Mouse (Mus musculus): ENCODE measurements at regions not wholly inside any gene's neighbourhood (a gene's known extent, or its start where the extent isn't known, plus 50 kb on each side); places are given as distances from the start of the nearest gene placed in this dataset.

GRCm38 (mm10) chr19:14035371-14035770 is 122.0 kb downstream of the Olfr1505 start:
- no peak for DNase-seq (ENCODE audit: low spot score in 2 of 2)

DNA sequence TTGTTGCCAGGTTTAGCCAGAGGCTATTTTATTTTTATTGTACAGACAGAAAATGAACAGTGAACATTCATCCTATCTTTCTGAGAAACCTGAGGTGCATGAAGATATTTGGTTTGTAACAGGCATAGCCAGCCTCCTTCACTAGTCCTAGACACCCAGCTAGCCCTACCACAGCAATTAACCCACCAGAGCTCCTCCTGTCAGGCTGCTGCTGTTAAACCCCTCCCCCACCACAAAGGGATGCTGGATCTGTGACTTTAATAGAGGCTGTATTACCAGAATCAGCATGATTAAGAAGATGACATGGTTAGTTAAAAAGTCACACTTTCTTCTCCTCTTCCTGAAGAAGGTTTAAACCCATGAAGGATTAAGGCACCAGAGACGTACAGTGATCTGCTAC is 122.5 kb downstream of the Olfr1505 start:
- DNase-seq (ENCODE audit: low spot score in 2 of 2), result no peak

DNA sequence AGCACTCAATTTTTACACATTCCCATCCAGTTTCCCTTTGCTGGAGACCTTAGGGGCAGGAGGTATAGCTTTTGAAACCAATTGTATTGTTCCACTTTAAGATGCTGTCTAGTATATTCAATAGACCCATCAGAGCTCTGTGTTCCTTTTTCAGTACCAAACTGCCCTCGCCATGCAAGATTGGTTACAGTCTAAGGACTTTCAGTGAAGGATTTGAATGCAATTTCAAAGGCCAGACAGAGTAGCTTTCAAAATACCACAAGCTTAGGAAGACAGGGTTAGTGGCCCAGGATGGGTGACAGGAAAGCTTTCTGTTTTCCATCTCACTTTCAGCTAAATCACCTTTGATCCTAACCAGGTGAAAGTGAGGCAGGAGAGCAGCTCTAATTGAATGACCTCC is 123.4 kb downstream of the Olfr1505 start:
- no peak for DNase-seq (ENCODE audit: low spot score in 2 of 2)

- DNase-seq (ENCODE audit: low spot score in 2 of 2), result no peak
Observed at GRCm38 (mm10) chr19:14042753-14043152, 129.4 kb downstream of the Olfr1505 start.

DNA sequence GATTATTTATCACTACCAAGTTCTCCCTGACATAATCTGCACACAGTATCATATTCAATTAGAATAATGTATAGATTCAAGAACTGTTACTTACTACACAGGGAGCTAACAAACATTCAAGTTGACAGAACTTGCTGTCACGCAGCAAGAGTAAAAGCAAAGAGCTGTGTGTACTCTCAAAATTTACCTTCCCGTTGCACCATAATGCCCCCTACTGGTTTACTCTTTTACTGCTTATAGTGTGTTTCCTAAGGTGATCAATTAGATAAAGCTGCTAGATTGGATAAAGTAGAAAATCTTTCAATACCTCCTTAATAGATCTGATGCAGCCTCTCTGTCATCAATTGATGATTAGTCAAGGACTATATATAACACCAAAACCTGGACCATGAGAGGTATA is 132.1 kb downstream of the Olfr1505 start:
- no peak for DNase-seq (ENCODE audit: low spot score in 2 of 2)

DNA sequence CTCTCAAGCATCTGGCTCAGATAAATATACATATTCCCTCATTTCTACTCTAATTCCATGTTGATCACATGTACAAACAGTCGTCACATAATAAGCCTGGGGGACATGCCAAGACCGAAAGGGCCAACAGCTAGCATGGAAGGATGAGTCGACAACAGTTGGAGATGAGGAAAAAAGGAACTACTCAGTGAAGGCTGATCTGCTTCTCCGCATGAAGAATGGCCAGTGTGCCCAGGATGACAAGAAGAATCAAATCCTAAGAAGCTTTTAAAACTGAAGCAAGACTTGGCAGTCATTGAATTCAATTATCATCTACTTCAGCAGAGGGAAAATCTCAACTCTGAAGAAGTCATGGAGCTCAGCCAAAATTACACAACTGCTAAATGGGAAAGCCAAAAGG is 138.7 kb downstream of the Olfr1505 start:
- no peak for DNase-seq (ENCODE audit: low spot score in 2 of 2)

- DNase-seq (ENCODE audit: low spot score in 2 of 2), result no peak
Observed at GRCm38 (mm10) chr19:14080538-14080937, 167.2 kb downstream of the Olfr1505 start.

- no peak for DNase-seq (ENCODE audit: low spot score in 2 of 2)
Observed at GRCm38 (mm10) chr19:14084726-14085125, 171.4 kb downstream of the Olfr1505 start.

- DNase-seq (ENCODE audit: low spot score in 2 of 2), result no peak
Observed at GRCm38 (mm10) chr19:14090106-14090505, 176.8 kb downstream of the Olfr1505 start.

DNA sequence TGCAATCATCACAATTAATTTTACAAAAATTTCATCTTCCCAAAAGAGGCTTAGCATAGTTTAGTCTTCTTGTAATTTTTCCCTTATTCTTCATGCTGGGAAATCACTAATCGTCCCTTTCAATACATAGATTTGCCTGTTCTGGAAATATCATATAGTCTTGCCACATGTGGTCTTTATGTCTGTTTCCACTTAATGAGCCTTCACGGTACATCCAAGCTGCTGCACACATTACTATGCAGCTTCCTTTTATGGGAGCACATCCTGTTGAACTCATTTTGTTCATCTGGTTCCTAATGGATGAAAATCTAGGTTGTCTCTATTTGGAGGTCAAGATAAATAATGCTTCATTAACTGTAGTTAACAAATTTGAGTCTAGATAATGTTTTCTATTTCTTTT is 180.9 kb downstream of the Olfr1505 start:
- no peak for DNase-seq (ENCODE audit: low spot score in 2 of 2)

DNA sequence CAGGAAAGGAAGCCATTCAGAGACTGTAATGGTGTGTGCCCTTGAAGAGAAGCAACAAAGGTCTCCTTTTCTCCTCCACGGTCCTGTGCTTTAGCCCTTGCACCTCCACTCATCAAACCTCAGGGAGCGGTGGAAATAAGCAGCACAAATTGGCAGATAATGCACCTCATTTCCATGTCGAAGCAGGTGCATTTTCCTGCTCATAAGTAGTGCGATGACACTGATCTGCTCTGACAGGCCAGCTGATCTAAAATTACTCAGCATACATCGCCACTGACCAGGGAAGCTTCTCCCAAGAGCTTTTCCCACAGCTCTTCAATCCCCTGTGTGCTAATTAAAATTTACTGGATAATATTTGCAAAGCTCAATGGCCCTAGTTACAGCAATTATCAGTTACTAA is 182.9 kb downstream of the Olfr1505 start:
- DNase-seq (ENCODE audit: low spot score in 2 of 2), result no peak

DNA sequence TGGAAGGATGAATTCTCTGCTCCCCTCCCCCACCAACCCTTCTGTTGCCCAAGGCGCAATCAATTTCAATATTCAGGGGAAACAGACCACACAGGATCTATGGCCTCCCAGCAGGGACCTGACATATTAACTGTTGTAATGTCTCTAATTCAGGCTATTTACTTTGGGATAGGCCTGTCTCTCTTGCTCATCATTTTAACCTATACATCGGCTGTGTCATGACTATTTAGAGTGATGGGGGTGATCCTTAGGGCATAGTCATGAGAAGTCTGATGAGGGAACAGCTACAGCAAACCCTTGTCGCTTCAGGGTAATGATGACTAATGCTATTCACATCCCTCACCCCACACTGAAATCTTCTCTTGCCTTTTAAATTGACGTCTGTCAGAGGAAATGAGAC is 195.8 kb downstream of the Olfr1505 start:
- DNase-seq (ENCODE audit: low spot score in 2 of 2), result no peak

DNA sequence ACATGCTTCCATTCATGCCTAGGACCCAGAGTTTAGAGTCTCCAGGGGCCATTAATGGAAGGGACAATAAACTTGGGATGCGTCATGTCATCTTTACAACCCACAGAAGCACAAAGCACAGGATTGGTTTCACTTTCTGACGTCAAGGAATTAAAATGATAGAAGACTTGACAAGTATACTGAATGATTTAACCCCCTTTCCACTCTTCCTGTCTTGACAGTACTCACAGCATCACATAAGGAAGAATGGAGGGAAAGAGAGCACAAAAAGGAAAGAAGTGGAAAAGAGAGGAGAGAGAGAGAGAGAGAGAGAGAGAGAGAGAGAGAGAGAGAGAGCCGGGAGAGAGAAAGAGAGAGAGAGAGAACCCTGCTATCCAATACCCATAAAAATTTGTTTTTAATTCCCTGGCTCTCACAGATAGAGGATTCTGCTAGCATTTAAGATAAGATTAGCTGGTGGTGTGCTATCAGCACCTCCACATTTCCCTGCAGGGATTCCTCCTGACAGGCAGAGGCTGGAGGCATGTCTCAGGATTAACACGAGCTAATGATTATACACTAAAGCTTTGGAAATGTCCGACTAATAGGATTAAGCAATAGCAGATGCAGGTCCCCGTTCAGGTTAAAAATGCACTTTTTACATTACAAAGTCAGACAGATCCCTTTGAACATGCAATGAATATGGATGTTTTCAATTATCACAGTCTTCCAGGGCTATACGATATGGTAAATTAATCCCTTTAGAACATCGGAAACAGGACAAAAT is 210.2 kb downstream of the Olfr1505 start:
- DNase-seq (ENCODE audit: low spot score in 2 of 2), result no peak

DNA sequence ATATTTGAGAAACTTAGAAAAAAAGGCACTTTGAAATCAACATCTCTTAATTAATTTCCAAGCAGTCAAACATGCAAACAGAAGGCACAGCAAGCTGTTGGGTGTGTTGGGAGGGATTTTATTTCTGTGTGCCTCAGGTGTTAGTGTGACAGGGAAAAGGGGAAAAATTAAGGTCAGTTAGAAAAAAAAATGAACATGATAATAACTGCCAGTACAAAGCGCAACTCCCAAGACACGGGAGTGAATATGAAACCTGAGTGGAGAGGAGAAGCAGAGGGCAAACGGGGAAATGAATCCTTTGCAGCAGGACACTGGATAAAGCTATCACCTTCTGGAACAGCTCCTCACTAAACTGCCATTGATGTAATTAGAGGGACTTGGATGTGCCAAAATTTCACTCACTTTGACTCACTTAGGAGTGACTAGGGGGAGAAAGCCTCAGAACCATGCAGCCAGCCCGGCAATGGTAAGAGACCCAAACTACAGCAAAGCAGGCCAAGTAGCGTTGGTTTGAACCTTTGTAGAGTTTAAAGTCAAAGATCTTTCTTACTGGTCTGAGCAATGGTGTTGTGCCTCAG is 211.0 kb downstream of the Olfr1505 start:
- DNase-seq (ENCODE audit: low spot score in 2 of 2), result no peak

GRCm38 (mm10) chr19:14124986-14125385 is 211.7 kb downstream of the Olfr1505 start:
- no peak for DNase-seq (ENCODE audit: low spot score in 2 of 2)

DNA sequence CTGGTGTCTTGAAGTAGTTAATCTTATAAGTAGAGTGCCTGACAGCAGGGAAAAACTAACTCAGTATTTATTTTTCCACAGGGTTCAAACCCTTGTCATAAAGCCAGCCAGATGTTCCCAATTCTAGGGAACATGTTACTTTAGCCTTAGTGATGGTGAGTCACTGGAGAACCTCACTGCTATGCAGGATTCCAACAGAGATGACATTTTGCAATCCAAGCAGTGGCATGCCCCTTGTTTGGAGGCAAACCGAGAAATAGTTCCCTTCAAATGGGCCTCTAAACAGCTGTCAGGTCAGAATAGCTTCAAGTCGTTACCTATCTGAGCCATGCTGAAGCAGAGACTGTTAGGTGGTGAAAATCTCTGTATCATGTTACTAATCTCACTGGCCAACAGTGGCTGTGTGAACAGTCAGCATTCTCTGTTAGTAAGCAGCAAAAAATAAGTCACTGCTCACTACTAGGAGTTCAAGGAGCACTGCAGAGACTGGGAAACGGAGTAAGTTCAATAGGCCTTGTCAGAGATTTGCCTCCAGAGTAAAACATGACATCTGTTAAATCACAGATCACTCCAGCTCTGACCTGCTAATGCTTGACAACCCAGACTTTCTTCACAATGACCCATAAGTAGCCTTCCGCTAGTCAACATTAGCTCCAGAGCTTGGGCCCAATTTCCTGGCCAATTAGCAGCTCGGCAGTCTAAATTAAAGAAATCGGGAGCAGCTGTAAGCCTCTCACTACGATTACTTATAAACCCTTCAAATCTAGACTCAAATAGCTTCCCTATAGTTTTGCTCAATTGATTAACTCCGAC is 215.3 kb downstream of the Olfr1505 start:
- DNase-seq (ENCODE audit: low spot score in 2 of 2), result no peak

DNA sequence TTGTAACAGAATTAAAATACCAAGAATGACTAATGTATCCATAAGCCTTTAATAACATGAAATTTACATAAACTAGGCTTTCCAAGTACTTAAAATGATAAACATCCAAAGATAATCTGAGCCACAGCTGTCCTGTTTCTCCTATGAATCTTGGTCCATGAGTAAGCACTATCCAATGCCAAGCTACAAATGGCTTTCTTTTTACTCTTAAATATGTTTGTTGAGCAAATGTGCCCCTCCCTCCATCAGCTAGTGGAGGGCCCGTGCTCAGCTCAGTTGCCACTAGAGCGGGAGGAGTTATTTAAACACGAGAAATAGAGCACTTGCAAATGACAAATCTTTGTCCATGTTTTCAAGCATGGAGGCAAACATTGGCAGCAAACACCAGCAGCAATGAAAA is 247.9 kb downstream of the Olfr1505 start:
- no peak for DNase-seq (ENCODE audit: low spot score in 2 of 2)

- no peak for DNase-seq (ENCODE audit: low spot score in 2 of 2)
Observed at GRCm38 (mm10) chr19:14162773-14163172, 249.4 kb downstream of the Olfr1505 start.

- DNase-seq (ENCODE audit: low spot score in 2 of 2), result no peak
Observed at GRCm38 (mm10) chr19:14165775-14166174, 252.4 kb downstream of the Olfr1505 start.

GRCm38 (mm10) chr19:14180244-14180643 is 266.9 kb downstream of the Olfr1505 start:
- no peak for DNase-seq (ENCODE audit: low spot score in 2 of 2)

- no peak for DNase-seq (ENCODE audit: low spot score in 2 of 2)
Observed at GRCm38 (mm10) chr19:14180956-14181355, 267.6 kb downstream of the Olfr1505 start.

DNA sequence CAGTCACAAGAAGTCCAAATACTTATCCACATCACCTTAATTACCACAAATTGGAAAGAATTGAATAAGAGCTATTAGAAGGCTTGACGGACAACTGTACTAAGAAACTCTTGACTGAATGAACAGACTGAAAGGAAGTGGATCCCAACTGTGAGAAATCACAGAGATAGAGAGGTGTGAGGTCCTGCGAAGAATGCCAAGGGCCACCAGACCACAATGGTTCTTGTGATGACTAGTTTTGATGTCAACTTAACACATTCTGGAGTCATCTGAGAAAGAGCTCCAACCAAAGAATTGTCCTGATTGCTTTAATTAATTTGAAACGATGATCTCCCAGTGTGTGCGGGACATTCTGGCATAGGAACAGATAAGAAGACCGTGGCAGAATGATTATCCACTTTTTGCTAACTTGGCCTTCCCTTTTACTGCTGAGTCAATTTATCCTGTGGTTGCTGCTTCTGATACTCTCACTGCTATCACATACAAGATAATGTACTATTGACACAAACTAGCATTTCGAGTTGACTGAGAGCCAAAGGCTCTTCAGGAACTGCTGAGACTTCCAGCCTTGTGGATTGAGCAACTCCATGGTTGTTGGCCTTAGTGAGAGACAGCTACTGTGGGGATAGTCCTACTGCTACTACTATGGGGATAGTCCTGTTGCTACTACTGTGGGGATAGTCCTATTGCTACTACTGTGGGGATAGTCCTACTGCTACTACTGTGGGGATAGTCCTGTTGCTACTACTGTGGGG is 268.5 kb downstream of the Olfr1505 start:
- no peak for DNase-seq (ENCODE audit: low spot score in 2 of 2)
